In the genomic region with DNA sequence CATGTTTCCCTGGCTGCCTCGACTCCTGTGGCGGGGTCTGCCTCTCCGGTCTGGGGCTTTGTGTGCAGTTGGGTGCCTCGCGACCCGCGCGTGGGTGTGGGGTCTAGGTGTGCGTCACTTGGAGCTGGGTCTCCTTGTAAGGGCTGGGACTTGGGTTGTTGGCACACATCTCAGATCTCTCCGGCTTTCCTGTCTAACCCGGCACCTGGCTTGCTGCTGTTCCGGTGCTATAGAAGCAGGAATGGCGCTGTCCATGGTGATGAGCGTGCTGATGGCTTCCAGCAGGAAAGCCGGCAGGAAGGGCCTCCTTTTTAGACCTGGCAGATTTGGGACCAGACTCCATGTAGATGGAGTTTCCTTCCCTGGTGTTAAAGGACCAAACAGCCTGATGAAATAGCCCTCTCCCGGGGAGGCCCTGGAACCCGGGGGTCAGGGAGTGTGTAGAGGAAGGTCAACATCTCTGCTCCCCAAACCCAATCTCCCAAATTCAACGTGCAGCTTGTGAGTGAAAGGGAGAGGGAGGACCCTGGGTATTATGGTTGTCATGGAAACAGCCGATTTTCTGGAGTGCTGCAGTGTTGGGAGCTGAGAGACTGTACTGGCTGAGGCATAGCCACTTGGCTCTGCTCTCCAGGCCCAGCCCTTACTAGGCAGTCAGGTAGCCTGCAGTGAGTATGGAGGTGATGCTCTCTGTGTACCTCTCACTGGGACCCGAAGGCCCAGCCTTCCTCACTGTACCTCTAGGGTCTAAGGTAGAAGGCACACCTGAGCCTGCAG, we compare ENCODE assay signal across 8 mouse cellular contexts. TPM values are rescaled to one million over a fixed set of nuclear protein-coding genes. Genes with fewer than 3 reads are reported as not detected.
A peak's percentile ranks its signal among the peaks of the same experiment; 100 is the strongest.
DNase-seq lines count a peak whose midpoint lies in the region; ATAC-seq and TF ChIP-seq lines count a peak whose summit lies in the region.

No protein-coding gene starts in this region.

- no peak for TF ChIP-seq CTCF in ES-Bruce4 (IDR thresholded peaks at IDR 0.05; ENCODE audit: low read depth, low read length)
- TF ChIP-seq CTCF in Patski (IDR thresholded peaks at IDR 0.05) = no peak
- TF ChIP-seq CTCF in lung, postnatal 0 days (IDR thresholded peaks at IDR 0.05) = no peak

- H3K9me3 ChIP-seq in ES-Bruce4 (replicated peaks; ENCODE audit: control insufficient read depth, insufficient read depth, low read length, poor library complexity, severe bottlenecking) = no peaks in the 10 kb centered on the region
- H3K9me3 ChIP-seq in embryonic facial prominence, embryonic 11.5 days (replicated peaks; ENCODE audit: control insufficient read depth, low read length) = no peaks in the 10 kb centered on the region
- no peaks in the 10 kb centered on the region for H3K9me3 ChIP-seq in lung, postnatal 0 days (ENCODE audit: low read length)

- no peak overlapping the region for H3K9ac ChIP-seq in ES-Bruce4 (ENCODE audit: low read depth, poor library complexity, severe bottlenecking)
- peak overlapping the region; percentile 32 for H3K9ac ChIP-seq in embryonic facial prominence, embryonic 11.5 days (replicated peaks; ENCODE audit: low read length)
- H3K9ac ChIP-seq in lung, postnatal 0 days (replicated peaks; ENCODE audit: low read depth) = no peak overlapping the region

- in situ Hi-C loops in Patski (cut with MboI; ENCODE audit: low pct_unique_long_range_greater_than_20kb) = no loop called here

- TF ChIP-seq EP300 in ES-Bruce4 (IDR thresholded peaks at IDR 0.05; ENCODE audit: insufficient read depth, low read depth, low read length) = no peak
- no peak for TF ChIP-seq EP300 in lung, postnatal 0 days (IDR thresholded peaks at IDR 0.05)

- H3K27ac ChIP-seq in ES-Bruce4 (ENCODE audit: insufficient read depth, low read length) = no peak overlapping the region
- no peak overlapping the region for H3K27ac ChIP-seq in embryonic facial prominence, embryonic 11.5 days (replicated peaks; ENCODE audit: low read depth, low read length)
- H3K27ac ChIP-seq in lung, postnatal 0 days (ENCODE audit: low read length) = no peak overlapping the region

- H3K4me1 ChIP-seq in ES-Bruce4 (ENCODE audit: control insufficient read depth, insufficient read depth, low read length) = no peaks in the 10 kb centered on the region
- H3K4me1 ChIP-seq in embryonic facial prominence, embryonic 11.5 days (ENCODE audit: control insufficient read depth, insufficient read depth, low read length) = peaks cover 5% of the 10 kb centered on the region
- peaks cover 13% of the 10 kb centered on the region; the same call in 1 of the 2 replicates for H3K4me1 ChIP-seq in lung, postnatal 0 days (ENCODE audit: insufficient read depth, low read depth, low read length)

- ATAC-seq in Patski = peak; percentile 33
- peak; percentile 31; the same call in 1 of the 2 replicates for ATAC-seq in embryonic facial prominence, embryonic 11.5 days (replicated peaks; ENCODE audit: insufficient number of reproducible peaks, low FRiP score, low TSS enrichment, low read depth)
- peak; percentile 24; the same call in 1 of the 2 replicates for ATAC-seq in lung, postnatal 0 days

- POLR2A ChIA-PET in Patski (lab: Charles Lee) = no interaction called here

- CTCF ChIA-PET in Patski (lab: Charles Lee) = no interaction called here

- 4% methylated on average over 20 of the region's 20 CpGs for WGBS in embryonic facial prominence, embryonic 11.5 days
- 5% methylated on average over 20 of the region's 20 CpGs for WGBS in lung, postnatal 0 days

- TF ChIP-seq POLR2A in ES-Bruce4 (IDR thresholded peaks at IDR 0.05; ENCODE audit: insufficient read depth, low read length) = no peak

- DNase-seq in Patski (ENCODE audit: low read depth, low spot score) = peak; percentile 20
- peak; percentile 92 for DNase-seq in embryonic facial prominence, embryonic 11.5 days (ENCODE audit: low spot score)
- peak; percentile 49 to 63 for DNase-seq in heart, postnatal 36 days
- DNase-seq in kidney, postnatal 4 days = peak; percentile 91 to 93
- peak; percentile 80 for DNase-seq in lung, postnatal 0 days (ENCODE audit: low spot score)
- peak; percentile 80 for DNase-seq in retina, embryonic 14.5 days (ENCODE audit: low spot score)
- DNase-seq in frontal cortex, postnatal 14 days (ENCODE audit: low spot score in 2 of 2) = no peak

- H3K27me3 ChIP-seq in ES-Bruce4 (ENCODE audit: control insufficient read depth, insufficient read depth, low read length, poor library complexity, severe bottlenecking) = peaks cover 19% of the 10 kb centered on the region
- peaks cover 48% of the 10 kb centered on the region for H3K27me3 ChIP-seq in Patski
- H3K27me3 ChIP-seq in embryonic facial prominence, embryonic 11.5 days (ENCODE audit: control insufficient read depth, insufficient read depth, low read length) = peaks cover 53% of the 10 kb centered on the region
- peaks cover 48% of the 10 kb centered on the region for H3K27me3 ChIP-seq in lung, postnatal 0 days (replicated peaks; ENCODE audit: insufficient read depth, low read length)

- H3K4me3 ChIP-seq in ES-Bruce4 (ENCODE audit: low read depth, low read length) = peak overlapping the region; percentile 53
- H3K4me3 ChIP-seq in embryonic facial prominence, embryonic 11.5 days (ENCODE audit: low read depth, low read length) = peak overlapping the region; percentile 33
- 0 out of 2 replicates have a peak overlapping the region, but pooled peaks have one; percentile 0 for H3K4me3 ChIP-seq in lung, postnatal 0 days (ENCODE audit: low read depth, low read length)

- H3K4me2 ChIP-seq in embryonic facial prominence, embryonic 11.5 days (ENCODE audit: low read depth, low read length) = peak overlapping the region; percentile 72
- H3K4me2 ChIP-seq in lung, postnatal 0 days (replicated peaks; ENCODE audit: low read depth, low read length) = peak overlapping the region; percentile 23

- intact Hi-C loops in heart, postnatal 36 days (cut with DNase I) = no loop called here

- H3K36me3 ChIP-seq in ES-Bruce4 (ENCODE audit: control insufficient read depth, insufficient read depth, low read length, poor library complexity, severe bottlenecking) = no peaks in the 10 kb centered on the region
- no peaks in the 10 kb centered on the region for H3K36me3 ChIP-seq in embryonic facial prominence, embryonic 11.5 days (replicated peaks; ENCODE audit: control insufficient read depth, insufficient read depth, low read depth, low read length)
- H3K36me3 ChIP-seq in lung, postnatal 0 days (ENCODE audit: insufficient read depth, low read length) = no peaks in the 10 kb centered on the region

RNA-seq across cellular contexts. Expression of gene Slc22a12, which starts 40.1 kb away (rescaled TPM):
- polyA plus RNA-seq in ES-Bruce4 (2011; ENCODE audit: insufficient read depth, insufficient read length, low read depth, missing spikeins) (not detected in 2 replicates), Patski (2021) (not detected)
- not detected in 2 replicates for polyA plus RNA-seq in embryonic facial prominence, embryonic 11.5 days (2014; fragmentation: Nextera tagmentation; extraction: Ambion mirVana)
- not detected for total RNA-seq in heart, postnatal 36 days (2021)
- 0.20 TPM in 1 of 2 replicates, not detected in the other for polyA plus RNA-seq in lung, postnatal 0 days (2015; fragmentation: Nextera tagmentation; extraction: Ambion mirVana)

Comparison
In these comparisons a context has a peak if more than half of its experiments do, and no peak if none do; other contexts are left out.
1. H3K4me3 ChIP-seq: peak in every context shown above with its lines; median percentile 53 in ES-Bruce4; 33 in embryonic facial prominence, embryonic 11.5 days; 0 in lung, postnatal 0 days.
2. DNase-seq: peak in Patski (single experiment), embryonic facial prominence, embryonic 11.5 days (single experiment), heart, postnatal 36 days (2 of 2), kidney, postnatal 4 days (2 of 2), lung, postnatal 0 days (single experiment) and retina, embryonic 14.5 days (single experiment); none in frontal cortex, postnatal 14 days (0 of 2).
3. Peak in every context shown above with its lines, with median percentiles within 50 percentile points of each other: ATAC-seq.